Mouse (Mus musculus) left cerebral cortex, postnatal 36 days (tissue): Measurements from ENCODE around the gene Snap23. TPM values are rescaled to one million over a fixed set of nuclear protein-coding genes. Genes with fewer than 3 reads are reported as not detected.

ENCODE experiments used
- DNase-seq, 2 experiments: peaks; one replicate each; pipeline ENCODE4 v3.0.0; 2021 to 2022; ENCODE audit warnings: low spot score in 2 of 2, mixed read lengths in 1 of 2
- intact Hi-C: fragments of 180-260 bp; cut with DNase I; formaldehyde crosslinking; loops from one replicate; pipeline ENCODE4 v1.15.1; 2025
- total RNA-seq, 2 experiments: library from RNA; stranded (reverse); gene quantifications; 2 replicates each; pipeline ENCODE4 v1.2.3; 2021

Gene Snap23
- total RNA-seq, 2 experiments from 2014 or later: 13.3 to 15.9 TPM

- no peak for DNase-seq
- intact Hi-C loops: no loop called here
These were observed 73.4 kb downstream of the Snap23 start for GRCm38 (mm10) chr2:120640835-120641234.

- no peak for DNase-seq
- intact Hi-C loops: no loop called here
These were observed 76.4 kb downstream of the Snap23 start for GRCm38 (mm10) chr2:120643836-120644235.

- no peak for DNase-seq
- intact Hi-C loops: no loop called here
These were observed 79.3 kb downstream of the Snap23 start for GRCm38 (mm10) chr2:120646777-120647176.

Other genes with a start within 250 kb of the Snap23 start
- gene Vps39, start 214.5 kb upstream of the Snap23 start, total RNA-seq: 10 to 100 TPM; 65.5 to 74.3 TPM
- 10 to 100 TPM; 14.2 to 15.0 TPM for gene Ganc, start 163.8 kb upstream of the Snap23 start, total RNA-seq
- 10 to 100 TPM; 35.1 to 40.0 TPM for gene Tmem87a, start 163.6 kb upstream of the Snap23 start, total RNA-seq
- gene Capn3, start 111.7 kb upstream of the Snap23 start, total RNA-seq: 1 to 10 TPM; 4.0 to 4.4 TPM
- 100 to 1,000 TPM; 154 to 162 TPM for gene Zfp106, start 3.8 kb upstream of the Snap23 start, total RNA-seq
- gene Haus2, start 41.7 kb downstream of the Snap23 start, total RNA-seq: 10 to 100 TPM; 14.0 to 15.1 TPM
- 10 to 100 TPM; 34.5 to 44.9 TPM for gene Lrrc57, start 41.8 kb downstream of the Snap23 start, total RNA-seq
- gene Stard9, start 61.5 kb downstream of the Snap23 start, total RNA-seq: 10 to 100 TPM in 1 of 2 experiments, 1 to 10 TPM in 1; 7.1 to 10.2 TPM